Mouse (Mus musculus): ENCODE measurements around the gene Agrp.
"Not testable (repeated sequence)": the region's sequence is repeated elsewhere in the genome, so short reads cannot be mapped to it uniquely, and the experiment has no call there.

Gene Agrp

DNA sequence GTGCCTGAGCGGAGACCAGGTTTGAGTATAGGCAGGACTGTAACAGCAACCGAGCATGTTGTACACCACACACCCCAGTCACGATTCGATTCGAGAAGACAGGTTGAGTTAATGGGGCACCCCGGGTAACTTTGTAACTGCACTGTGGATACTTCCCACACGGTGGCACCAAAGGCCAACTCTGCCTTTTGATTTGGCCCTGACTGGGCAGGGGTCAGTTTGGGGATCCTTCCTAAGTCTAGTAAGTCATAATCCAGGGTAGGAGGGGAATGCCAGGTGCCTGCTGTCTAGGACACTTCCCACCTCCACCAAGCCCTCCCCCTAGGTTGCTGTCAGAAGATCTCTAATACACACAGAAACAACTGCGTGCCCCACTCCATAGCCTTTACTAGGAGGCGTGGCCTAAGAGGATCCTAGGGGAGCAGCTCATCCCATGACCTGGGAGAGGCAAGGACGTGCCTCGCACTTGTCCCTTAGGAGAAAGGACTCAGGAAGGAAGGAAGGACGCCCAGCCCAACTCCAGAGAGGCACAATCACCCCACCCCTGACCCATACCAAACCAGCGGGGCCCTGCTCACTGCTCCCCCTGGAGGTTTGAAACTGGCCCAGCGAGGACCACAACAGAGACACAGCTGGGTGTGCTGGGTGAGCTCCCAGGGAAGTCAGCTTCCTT, 40.7 kb downstream of the Agrp start:
- peak; percentile 88 to 89 for DNase-seq

DNA sequence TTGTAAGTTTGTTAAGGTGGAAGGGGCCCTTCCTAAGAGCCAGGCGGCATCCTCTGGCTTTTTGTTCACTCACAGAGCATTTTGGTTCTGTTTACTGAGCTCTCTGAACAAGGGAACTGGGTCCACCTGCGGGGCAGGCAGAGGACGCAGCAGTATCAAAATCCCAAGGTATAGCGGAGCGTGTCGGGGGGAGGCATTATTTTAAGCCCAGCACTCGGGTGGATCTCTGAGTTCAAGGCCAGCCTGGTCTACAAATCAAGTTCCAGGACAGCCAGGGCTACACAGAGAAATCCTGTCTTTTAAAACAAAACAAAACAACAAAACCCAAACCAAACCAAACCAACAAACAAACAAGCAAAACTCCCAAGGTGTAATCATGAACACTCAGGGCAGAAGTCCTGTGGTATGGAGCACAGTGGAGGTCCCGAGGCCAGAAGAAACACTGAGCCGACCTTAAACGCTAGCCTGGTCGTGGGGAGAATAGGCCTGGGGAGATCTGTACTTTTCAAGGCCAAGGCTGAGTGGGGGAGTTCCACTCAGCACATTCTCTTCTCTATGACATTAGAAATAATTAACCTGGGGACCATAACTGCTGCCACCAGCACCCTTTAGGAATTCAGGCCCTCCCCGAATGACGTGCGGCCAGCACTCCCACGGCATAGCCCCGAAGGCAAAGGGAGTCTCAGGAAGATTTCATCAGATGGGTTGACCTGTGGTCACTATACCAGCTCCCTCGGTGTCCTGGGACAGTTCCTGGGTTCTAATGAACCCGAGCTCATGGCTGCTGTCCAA, 42.5 kb downstream of the Agrp start:
- DNase-seq, result peak in 1 of 2 experiments; percentile 24

DNA sequence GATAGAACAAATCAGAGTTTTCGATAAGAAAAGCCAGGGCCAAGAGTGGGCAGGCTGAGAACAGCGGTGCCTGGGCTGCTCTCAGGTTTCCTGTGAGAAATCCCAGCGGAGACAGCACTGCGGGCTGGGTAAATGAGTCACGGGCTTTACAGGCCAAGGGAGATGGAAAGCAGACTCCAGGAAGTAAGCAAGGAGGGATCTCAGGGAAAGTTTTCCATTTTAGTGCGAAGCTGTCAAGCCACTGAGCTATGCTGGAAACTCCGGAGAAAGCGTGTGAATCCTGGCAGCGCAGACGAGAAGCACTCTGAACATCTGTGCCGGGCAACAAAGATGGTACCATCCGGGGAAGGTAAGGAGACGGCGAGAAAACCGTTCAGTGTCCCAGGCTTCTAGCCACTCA, 43.3 kb downstream of the Agrp start:
- peak; percentile 34 to 42 for DNase-seq

DNA sequence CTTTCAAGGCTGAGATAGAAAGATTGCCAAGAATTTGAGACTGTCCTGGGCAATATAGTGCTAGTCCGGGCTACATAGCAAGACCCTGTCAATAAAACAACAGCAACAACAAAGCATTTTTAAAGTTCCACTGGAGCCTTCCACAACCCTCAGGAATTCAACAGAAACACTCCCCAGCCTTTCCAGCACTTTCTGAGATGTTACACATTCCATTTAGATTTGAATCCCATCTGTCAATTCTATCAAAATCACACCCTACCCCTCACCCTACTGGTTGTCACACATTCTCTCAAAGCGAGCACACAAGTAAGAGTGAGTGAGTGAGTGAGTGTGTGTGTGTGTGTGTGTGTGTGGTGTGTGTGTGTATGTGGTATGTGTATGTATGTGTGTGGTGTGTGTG, 44.8 kb downstream of the Agrp start:
- no peak for DNase-seq

DNA sequence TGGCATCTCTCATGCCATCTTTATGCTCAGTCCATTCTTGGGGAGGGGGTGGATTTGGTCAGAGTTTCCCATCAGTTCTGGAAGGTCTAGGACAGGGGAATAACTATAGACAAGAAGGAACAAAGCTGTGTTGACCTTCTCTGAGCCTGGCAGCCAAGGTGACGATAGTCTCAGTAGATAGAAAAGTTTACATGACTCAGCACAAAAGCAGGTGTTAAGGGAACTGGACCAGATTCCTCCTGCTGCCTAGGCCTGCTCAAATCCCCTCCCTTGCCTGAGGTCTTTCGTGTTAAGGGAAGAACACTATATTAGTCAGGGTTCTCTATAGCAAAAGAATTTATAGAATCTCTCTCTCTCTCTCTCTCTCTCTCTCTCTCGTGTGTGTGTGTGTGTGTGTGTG, 57.5 kb downstream of the Agrp start:
- no peak for DNase-seq

DNA sequence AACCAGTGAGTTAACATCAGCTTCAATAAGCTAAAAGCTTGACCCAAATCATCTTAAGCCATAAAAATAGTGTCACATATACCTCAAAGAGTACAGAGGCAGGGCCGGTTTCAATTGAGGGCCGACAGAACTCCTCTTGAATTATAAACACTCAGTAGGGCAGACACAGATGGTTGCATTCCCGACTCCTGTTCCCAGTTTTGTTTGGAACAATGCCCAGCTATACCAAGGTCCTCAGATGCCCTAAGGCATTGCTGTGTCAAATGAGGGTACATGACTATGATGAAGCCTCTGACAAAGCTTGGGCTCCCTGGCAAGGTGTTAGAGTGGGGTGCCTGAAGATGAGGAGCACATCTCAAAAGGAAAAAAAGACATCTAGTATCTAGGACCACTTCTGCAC, 61.7 kb downstream of the Agrp start:
- no peak for DNase-seq

DNA sequence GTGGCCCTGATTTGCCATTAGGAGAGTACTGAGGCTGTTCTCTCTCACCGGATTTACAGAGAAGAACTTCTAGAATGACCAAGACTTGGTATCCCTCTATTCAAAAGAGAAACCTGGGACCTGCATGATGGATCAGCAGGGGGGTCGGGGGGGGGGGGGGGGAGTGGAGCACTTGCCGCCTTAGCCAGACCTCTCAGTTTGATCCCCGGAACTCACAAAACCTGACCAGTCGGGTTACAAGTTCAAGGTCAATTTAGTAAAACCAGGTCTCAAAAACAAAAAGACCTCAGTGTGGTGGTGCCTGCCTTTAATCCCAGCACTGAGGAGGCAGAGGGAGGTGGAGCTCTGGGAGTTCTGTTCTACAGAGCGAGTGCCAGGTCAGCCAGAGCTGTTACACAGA, 62.5 kb downstream of the Agrp start:
- no peak for DNase-seq

DNA sequence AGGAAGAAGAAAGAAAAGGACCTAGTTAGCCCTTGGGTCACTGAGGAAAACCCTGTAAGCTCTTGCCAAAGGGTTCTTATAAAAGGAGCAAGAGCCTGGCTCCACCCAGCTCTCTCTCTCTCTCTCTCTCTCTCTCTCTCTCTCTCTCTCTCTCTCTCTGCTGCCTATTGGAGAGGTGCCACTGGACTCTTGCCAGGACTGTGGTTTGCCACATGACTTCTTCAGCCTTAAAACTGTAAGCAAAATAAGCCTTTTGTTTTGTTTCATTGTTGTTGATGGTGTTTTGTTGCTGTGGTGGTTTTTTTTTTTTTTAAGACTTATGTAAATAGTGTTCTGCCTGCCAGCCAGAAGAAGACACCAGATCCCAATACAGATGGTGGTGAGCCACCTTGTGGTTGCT, 63.8 kb downstream of the Agrp start:
- DNase-seq, result peak; percentile 61 to 75

DNA sequence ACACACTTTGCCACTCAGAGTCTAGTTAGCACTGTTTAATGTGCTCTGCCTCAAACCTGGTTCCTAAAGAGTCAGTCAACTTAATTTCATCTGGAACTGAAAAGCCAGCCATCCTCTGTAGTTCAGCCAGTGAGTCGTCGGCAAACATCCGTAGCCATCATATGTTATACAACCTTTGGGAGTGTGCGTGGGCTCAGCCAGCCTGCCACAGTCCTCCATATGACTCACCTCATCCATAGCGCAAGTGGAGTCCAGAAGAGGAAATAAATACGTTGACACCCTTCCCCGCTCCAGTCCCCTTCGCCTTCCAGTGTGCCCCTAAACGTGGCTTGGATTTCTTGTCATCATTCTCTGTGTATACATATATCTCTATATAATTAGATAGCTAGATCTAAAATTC, 65.4 kb downstream of the Agrp start:
- no peak for DNase-seq

DNA sequence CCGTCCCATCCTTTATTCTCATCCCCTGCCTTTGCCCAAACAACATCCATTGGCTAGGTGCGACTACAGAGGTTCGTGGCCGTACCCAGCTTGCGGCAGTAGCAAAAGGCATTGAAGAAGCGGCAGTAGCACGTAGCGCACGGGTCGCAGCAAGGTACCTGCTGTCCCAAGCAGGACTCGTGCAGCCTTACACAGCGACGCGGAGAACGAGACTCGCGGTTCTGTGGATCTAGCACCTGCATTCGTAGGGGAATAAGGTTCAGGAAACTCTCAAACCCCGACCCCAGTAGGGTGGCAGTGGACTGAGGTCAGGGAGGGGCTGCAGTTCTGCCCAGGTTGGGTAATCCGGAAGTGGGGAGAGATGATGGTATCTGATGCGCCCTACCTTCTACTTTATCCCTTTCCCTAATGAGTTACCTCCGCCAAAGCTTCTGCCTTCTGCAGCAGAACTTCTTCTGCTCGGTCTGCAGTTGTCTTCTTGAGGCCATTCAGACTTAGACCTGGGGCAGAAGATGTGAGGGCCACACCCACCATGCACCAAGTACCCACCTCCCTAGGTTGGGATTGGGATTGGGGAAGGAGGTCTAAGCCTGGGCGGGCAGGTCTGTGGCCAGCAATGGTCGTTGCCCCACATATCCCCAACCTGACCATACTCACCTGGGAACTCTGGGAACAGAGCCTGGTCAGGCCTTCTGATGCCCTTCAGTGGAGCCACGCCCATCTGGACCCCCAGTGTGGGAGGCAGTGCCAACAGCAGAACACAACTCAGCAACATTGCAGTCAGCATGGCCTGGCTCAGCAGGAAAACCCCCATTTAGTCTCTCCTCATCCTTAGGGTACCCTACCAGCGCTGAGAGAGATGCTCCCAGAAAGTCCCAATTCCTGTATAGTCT, 70.2 kb downstream of the Agrp start:
- peak in 1 of 2 experiments; percentile 32 for DNase-seq

DNA sequence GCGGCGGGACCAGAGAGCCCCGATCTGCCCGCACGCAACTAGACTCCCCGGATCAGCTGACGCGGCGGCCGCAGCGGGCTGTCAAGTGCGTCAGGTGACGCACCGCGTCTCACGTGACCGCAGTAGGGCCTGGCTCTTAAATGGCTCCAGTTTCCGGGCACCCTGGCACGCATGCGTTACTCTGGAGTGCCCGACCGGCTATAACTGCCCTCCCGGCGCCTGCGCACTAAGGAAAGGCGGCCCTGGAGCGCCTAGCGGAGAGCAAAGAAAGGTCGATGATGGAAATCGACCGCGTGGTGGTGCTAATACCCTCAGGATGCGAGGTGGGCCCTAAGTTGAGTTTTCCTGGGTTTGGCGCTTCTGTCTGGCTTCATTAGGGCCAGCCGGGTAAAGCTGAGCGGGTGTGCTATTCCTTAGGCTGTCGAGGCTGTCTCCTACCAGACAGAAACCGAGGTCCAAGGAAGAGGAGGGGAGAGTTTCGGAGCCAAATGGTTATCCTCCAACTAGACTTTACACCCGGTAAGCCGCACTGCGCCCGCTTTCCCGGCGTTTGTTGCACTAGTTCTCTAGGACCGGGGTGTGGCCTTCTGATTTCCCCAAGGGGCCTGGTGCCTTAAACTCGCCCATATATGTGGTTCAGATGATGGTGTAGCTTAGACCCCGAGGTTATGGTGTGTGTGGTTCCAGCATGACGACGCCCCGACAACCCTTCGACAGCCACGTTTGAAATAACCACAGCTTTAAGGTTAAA, 71.1 kb downstream of the Agrp start, which contains the start of gene Atp6v0d1:
Gene Atp6v0d1, minus strand, starts transcription at position 96 of the 751 bp plus-strand sequence.
- peak; percentile 99 to 100 for DNase-seq

DNA sequence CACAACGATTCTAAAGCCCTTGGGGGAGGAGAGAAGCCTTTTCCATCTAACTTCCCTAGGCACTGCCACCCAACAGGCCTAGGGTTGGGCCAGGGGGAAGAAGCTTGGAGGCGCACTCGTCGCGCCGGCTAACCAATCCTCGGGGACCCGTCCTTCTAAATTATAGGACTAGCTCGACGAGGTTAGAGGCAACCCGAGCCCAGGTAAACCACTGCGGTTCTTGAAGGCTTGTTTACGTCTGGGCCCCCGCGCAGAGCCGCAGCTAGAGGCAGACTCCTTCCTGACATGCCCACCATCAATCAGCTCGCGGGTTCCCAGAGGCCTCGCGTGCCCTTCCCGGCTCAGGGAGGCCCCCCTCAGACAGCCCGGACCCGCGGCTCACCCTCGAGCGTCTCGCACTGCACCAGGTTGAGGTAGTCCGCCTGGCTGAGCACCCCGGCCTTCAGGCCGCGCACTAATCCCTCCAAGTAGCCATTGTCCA, 71.8 kb downstream of the Agrp start:
- no peak for DNase-seq

DNA sequence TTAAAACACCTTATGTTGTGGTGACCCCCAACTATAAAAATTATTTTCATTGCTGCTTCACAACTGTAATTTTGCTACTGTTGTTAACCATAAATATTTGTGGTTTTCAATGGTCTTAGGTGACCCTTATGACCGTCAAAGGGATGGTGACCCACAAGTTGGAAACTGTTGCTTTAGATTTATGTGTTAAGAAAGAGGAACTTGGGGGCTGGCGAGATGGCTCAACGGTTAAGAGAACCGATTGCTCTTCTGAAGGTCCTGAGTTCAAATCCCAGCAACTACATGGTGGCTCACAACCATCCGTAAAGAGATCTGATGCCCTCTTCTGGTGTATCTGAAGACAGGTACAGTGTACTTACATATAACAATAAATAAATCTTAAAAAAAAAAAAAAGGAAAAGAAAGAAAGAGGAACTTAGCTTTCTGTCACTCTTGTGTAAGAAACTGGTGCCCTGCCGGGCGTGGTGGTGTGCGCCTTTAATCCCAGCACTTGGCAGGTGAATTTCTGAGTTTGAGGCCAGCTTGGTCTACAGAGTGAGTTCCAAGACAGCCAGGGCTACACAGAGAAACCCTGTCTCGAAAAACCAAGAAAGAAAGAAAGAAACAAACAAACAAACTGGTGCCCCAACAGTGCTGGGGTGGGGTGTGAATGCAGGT, 72.5 kb downstream of the Agrp start:
- not testable (repeated sequence) for DNase-seq

DNA sequence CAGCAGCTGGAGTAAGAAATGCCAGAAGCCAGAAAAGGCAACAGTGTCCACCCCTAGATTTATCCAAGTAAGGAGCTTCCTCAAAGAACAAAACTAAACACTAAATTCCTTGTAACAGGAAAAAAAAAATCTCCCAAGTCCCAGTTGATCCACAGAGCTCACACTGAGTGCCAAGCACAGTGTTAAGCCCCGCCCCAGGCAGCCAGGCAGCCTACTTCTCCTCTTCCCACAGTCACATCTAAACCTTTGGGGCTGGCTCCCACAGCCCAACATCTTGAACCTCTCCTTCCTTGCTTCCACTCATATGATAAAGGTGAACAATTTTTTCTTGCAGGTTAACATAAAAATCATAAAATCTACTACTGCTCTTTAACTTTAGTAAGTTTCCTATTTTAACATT, 73.3 kb downstream of the Agrp start:
- DNase-seq, result peak in 1 of 2 experiments; percentile 32

DNA sequence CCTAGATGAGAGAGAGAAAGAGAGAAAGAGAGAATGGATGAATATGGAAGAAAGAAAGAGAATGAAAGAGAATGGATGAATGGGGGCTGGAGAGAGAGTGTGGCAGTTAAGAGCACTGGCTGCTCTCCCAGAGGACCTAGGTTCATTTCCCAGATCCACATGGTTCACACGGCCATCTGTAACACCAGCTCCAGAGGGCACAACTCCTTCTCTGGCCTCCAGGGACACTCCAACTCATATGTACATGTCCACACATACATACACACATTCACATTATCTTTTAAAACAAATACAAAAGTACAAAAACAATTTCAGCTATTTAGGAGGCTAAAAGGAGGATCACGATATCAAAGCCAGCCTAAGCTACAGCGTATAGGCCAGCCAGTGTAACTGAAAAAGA, 74.3 kb downstream of the Agrp start:
- DNase-seq, result no peak

DNA sequence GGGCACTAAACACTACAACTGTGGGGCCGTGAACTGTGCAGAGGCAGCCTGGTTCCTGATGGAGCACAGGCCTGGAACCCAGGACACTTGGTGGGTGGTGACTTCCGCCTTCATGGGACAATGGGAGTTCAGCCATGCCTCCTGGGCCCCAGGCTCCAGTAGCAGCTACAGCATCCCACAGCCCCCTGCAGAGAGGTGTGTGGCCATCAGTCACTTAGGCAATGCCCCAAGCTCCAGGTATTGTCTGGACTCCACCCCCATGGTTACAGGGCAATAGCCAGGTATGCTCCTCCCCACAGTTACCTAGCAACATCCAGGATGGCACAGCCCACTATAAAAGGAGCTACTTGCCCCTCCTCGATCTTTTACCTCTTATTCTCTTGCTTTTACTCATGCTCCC, 82.0 kb downstream of the Agrp start:
- no peak for DNase-seq

DNA sequence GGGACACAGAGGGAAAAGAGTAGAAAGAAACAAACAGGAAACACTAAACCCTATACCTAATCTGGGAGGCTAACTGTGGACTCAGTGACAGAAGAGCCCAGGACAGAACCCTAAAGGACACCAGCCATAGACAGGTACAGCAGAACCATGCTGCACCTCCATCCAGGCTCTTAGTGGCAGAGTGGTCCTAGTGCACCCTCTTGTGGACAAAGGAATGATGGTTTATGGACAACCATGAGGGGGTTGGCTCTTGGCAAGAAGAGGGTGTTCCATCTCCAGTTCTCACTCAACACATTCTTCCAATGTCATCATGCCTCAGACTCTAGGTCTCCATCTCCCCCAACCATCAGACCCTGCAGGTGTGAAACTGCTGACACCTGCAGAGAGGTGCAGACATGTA, 83.1 kb downstream of the Agrp start:
- peak; percentile 40 to 78 for DNase-seq

DNA sequence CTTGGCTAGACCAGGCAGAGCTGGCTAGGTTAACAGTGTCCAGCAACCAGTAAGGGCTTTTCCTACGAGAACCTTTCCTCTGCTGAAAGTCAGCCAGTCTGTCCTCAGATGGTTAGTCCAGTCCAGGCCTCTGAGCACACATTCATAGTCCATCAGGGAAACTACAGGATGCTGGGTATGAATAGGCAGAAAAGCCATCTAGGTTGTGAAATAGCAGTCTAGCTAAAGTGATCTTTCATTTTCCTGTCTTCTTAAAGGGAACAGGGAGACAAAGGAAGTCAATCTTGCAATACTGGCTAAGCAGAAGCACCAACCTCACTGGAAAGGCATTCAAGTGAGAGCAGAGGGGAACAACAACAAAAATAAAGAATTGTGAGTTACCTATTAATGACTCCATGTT, 84.4 kb downstream of the Agrp start:
- no peak for DNase-seq

DNA sequence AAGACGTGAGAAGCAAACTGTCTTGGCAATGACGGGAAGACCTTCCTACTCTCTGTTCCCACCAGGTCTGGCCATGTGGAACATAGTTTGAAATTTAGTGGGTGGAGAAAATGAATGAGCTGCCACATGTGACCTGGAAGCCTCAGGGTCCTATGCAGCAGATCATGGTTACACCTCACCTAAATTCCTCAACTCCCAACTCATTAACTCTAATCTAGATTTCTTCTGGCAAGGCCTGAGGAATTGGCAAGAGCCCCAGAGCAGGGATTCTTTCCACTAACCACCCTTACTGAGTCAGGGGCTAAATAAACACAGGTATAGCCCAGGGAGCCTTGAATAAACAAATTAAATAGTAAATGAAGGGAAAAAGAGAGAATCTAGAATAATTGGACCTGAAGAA, 85.2 kb downstream of the Agrp start:
- no peak for DNase-seq

DNA sequence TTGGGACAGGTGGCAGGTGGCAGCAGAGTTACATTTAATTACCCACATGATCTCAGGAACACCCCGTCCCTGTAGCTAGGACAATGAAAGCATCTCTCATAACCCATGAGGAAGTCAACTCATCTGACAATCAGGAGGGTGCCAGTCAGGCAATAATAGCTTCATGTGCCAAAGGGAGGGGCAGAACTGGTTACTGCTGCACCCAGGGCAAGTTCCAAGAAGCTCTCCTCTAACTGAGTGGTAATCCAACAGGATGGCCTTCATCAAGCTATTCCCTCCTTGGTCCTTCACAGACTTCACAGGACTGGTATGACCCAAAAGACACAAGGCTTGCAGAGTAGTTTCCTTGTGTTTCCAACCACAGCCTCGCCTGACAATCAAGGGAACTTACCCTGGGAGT, 87.1 kb downstream of the Agrp start:
- DNase-seq, result no peak

DNA sequence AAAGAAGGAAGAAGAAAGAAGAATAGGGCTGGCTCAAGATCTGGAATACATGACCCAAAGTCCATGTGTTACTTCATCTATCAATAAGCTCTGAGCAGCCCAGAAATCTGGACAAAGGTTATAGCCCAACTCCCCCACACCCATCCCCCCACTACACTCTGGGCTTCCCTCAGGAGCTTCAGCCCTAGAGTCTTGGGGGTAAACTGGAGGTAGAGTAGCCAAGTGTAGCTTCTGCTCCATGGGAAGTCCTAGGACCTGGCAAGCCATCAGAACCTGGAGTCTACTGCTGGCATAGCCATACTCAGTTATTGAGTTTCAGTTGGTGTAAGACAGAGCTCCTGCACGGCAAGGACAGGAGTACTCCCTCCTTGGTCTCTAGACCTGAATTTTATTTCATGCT, 87.7 kb downstream of the Agrp start:
- DNase-seq, result no peak

All from lung, postnatal 4 days (tissue).